Mouse (Mus musculus) bone marrow macrophage, adult 2 months (primary cell): ENCODE data around the gene Prss27. TPM values are rescaled to one million over a fixed set of nuclear protein-coding genes. Genes with fewer than 3 reads are reported as not detected.
"Not testable (repeated sequence)": the region's sequence is repeated elsewhere in the genome, so short reads cannot be mapped to it uniquely, and the experiment has no call there.

ENCODE experiments used
- H3K27ac ChIP-seq: 2 replicates; pipeline ENCODE4 v1.5.1; 2012; ENCODE audit warnings: low read depth, low read length; ENCODE audit not compliant: insufficient read depth
- H3K4me1 ChIP-seq: 2 replicates; pipeline ENCODE4 v1.6.1; 2012; ENCODE audit warnings: low read length; ENCODE audit not compliant: control insufficient read depth, insufficient read depth
- H3K4me3 ChIP-seq: 2 replicates; pipeline ENCODE4 v1.5.1; 2012; ENCODE audit warnings: mild to moderate bottlenecking, low read length, moderate library complexity; ENCODE audit not compliant: insufficient read depth
- CTCF ChIP-seq: IDR thresholded peaks from 2 replicates; pipeline ENCODE4 v1.5.1; 2012; ENCODE audit warnings: low read depth, mild to moderate bottlenecking, low read length, moderate library complexity
- POLR2A ChIP-seq: IDR thresholded peaks from 2 replicates; pipeline ENCODE4 v1.6.1; 2012; ENCODE audit warnings: mild to moderate bottlenecking, low read depth, low read length, borderline replicate concordance
- polyA plus RNA-seq: library from polyadenylated mRNA; stranded (reverse); fragments of >200 nt; gene quantifications from 2 replicates; pipeline ENCODE4 v1.2.4, GENCODE M21; 2012; ENCODE audit not compliant: missing spikeins, insufficient read depth, insufficient read length

The Prss27 gene
- polyA plus RNA-seq, 1 experiment = not detected

GRCm38 (mm10) chr17:24057730-24058245, 19.8 kb downstream of the Prss27 start:
- no peak overlapping the region for H3K27ac ChIP-seq
- no peak overlapping the region for H3K4me3 ChIP-seq
- TF ChIP-seq POLR2A (no peak), CTCF (no peak)
- H3K4me1 ChIP-seq = no peaks in the 10 kb centered on the region

GRCm38 (mm10) chr17:24062459-24063155, 24.7 kb downstream of the Prss27 start:
- TF ChIP-seq CTCF (no peak), POLR2A (no peak)
- H3K4me3 ChIP-seq = no peak overlapping the region
- no peak overlapping the region for H3K27ac ChIP-seq
- no peaks in the 10 kb centered on the region for H3K4me1 ChIP-seq

- Histone ChIP-seq H3K4me3 (no peak overlapping the region), H3K27ac (no peak overlapping the region), H3K4me1 (peaks cover 27% of the 10 kb centered on the region)
- TF ChIP-seq POLR2A = no peak
- no peak for TF ChIP-seq CTCF
These were observed 30.3 kb downstream of the Prss27 start for GRCm38 (mm10) chr17:24068271-24068670.

- H3K27ac ChIP-seq = no peak overlapping the region
- peaks cover 27% of the 10 kb centered on the region for H3K4me1 ChIP-seq
- H3K4me3 ChIP-seq = no peak overlapping the region
- no peak for TF ChIP-seq CTCF
- no peak for TF ChIP-seq POLR2A
These were observed 31.6 kb downstream of the Prss27 start for GRCm38 (mm10) chr17:24069531-24069930.

GRCm38 (mm10) chr17:24072919-24073696, 35.2 kb downstream of the Prss27 start, which contains the start of gene Kctd5:
TSS of gene Kctd5 (minus strand) at chr17:24073485.
- H3K4me3 ChIP-seq = peak within 1 kb of the TSS; percentile 94
- peak within 1 kb of the TSS; percentile 56 for H3K27ac ChIP-seq
- H3K4me1 ChIP-seq = peaks cover 27% of the 10 kb centered on the region
- TF ChIP-seq POLR2A (no peak), CTCF (no peak)

GRCm38 (mm10) chr17:24077101-24077500, 39.2 kb downstream of the Prss27 start:
- H3K27ac ChIP-seq = no peak overlapping the region
- no peak overlapping the region for H3K4me3 ChIP-seq
- TF ChIP-seq POLR2A = no peak
- TF ChIP-seq CTCF = no peak
- peaks cover under 1% of the 10 kb centered on the region; the same call in 1 of the 2 replicates for H3K4me1 ChIP-seq

- no peak for TF ChIP-seq POLR2A
- TF ChIP-seq CTCF = no peak
- Histone ChIP-seq H3K4me1 (peaks cover 13% of the 10 kb centered on the region), H3K4me3 (no peak overlapping the region), H3K27ac (no peak overlapping the region)
These were observed 46.6 kb downstream of the Prss27 start for GRCm38 (mm10) chr17:24084593-24084992.

GRCm38 (mm10) chr17:24086399-24086798, 48.5 kb downstream of the Prss27 start:
- H3K4me3 ChIP-seq, H3K27ac ChIP-seq: not testable (repeated sequence)
- peaks cover 13% of the 10 kb centered on the region for H3K4me1 ChIP-seq

- no peak overlapping the region for H3K27ac ChIP-seq
- H3K4me1 ChIP-seq = peaks cover 3% of the 10 kb centered on the region; the same call in 1 of the 2 replicates
- H3K4me3 ChIP-seq = no peak overlapping the region
- TF ChIP-seq POLR2A (no peak), CTCF (no peak)
These were observed 52.6 kb downstream of the Prss27 start for GRCm38 (mm10) chr17:24090575-24090974.

Other genes with a start within 250 kb of the Prss27 start
- gene Srrm2, start 247.6 kb upstream of the Prss27 start, polyA plus RNA-seq = 502 and 543 TPM in 2 replicates
- 240 and 243 TPM in 2 replicates for gene Elob, start 209.0 kb upstream of the Prss27 start, polyA plus RNA-seq
- gene Prss33, start 202.1 kb upstream of the Prss27 start, polyA plus RNA-seq = not detected in 2 replicates
- gene Prss32, start 194.3 kb upstream of the Prss27 start, polyA plus RNA-seq = not detected in 2 replicates
- not detected in 2 replicates for gene Prss41, start 194.0 kb upstream of the Prss27 start, polyA plus RNA-seq
- not detected in 2 replicates for gene Prss21, start 170.1 kb upstream of the Prss27 start, polyA plus RNA-seq
- not detected in 2 replicates for gene Dcpp1, start 157.3 kb upstream of the Prss27 start, polyA plus RNA-seq
- gene Dcpp2, start 157.3 kb upstream of the Prss27 start, polyA plus RNA-seq = not detected in 2 replicates
- not detected in 2 replicates for gene Dcpp3, start 120.7 kb upstream of the Prss27 start, polyA plus RNA-seq
- not detected in 2 replicates for gene Sbp, start 96.5 kb upstream of the Prss27 start, polyA plus RNA-seq
- gene Sbpl, start 82.9 kb upstream of the Prss27 start, polyA plus RNA-seq = not detected in 2 replicates
- gene Prss30, start 57.6 kb upstream of the Prss27 start, polyA plus RNA-seq = 0.44 and 1.7 TPM in 2 replicates
- gene Prss22, start 40.0 kb upstream of the Prss27 start, polyA plus RNA-seq = not detected in 2 replicates
- gene Kctd5, start 35.3 kb downstream of the Prss27 start, polyA plus RNA-seq = 13.1 and 15.9 TPM in 2 replicates
- 32.9 and 39.6 TPM in 2 replicates for gene Pdpk1, start 112.8 kb downstream of the Prss27 start, polyA plus RNA-seq
- gene Amdhd2, start 125.6 kb downstream of the Prss27 start, polyA plus RNA-seq = 89.6 and 118 TPM in 2 replicates
- 1,159 and 1,346 TPM in 2 replicates for gene Atp6v0c, start 131.6 kb downstream of the Prss27 start, polyA plus RNA-seq
- gene Tbc1d24, start 167.4 kb downstream of the Prss27 start, polyA plus RNA-seq = 23.0 and 24.0 TPM in 2 replicates
- gene Ntn3, start 171.4 kb downstream of the Prss27 start, polyA plus RNA-seq = 0.47 TPM in 1 of 2 replicates, not detected in the other
- 7.7 and 8.5 TPM in 2 replicates for gene Tedc2, start 182.7 kb downstream of the Prss27 start, polyA plus RNA-seq
- 25.8 and 33.4 TPM in 2 replicates for gene Ccnf, start 213.3 kb downstream of the Prss27 start, polyA plus RNA-seq